Mouse (Mus musculus): Measurements from ENCODE around the gene Ugt1a1. TPM values are rescaled to one million over a fixed set of nuclear protein-coding genes. Genes with fewer than 3 reads are reported as not detected.

Ugt1a1 gene
- polyA plus RNA-seq, 1 experiment from 2014 or later = not detected

DNA sequence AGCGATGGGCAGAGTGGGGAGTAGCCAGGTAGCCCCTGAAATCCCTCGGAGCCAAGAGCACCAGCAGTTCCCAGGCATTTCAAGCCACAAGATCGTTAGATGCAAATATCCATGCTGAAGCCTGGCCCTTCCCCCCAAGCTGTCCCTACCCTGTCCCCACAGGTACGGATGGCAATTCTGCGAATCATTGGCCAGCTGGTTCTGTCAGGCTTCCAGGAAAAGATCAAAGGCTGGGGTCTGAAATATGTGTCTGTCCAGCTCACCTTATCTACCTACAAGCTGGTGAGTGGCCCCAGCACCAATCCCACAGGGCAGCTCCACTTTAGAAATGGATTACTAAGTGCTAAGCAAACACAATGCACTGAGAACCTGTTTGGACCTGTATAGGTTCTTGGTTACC lies 25.6 kb downstream of the Ugt1a1 start:
- H3K4me1 ChIP-seq (ENCODE audit: control insufficient read depth, insufficient read depth, low read length) = no peaks in the 10 kb centered on the region
- no peak overlapping the region for H3K27ac ChIP-seq (ENCODE audit: low read length)
- H3K4me3 ChIP-seq (ENCODE audit: low read depth, low read length) = no peak overlapping the region
- ATAC-seq = no peak
- no peak overlapping the region for H3K4me2 ChIP-seq (ENCODE audit: low read length)
- H3K9ac ChIP-seq (ENCODE audit: low read depth, low read length) = no peak overlapping the region
- H3K9me3 ChIP-seq (replicated peaks; ENCODE audit: control insufficient read depth, low read length, poor library complexity, severe bottlenecking) = peaks cover 95% of the 10 kb centered on the region
- no peaks in the 10 kb centered on the region for H3K36me3 ChIP-seq (ENCODE audit: control insufficient read depth, insufficient read depth, low read length)
- H3K27me3 ChIP-seq (ENCODE audit: control insufficient read depth, insufficient read depth, low read depth, low read length) = no peaks in the 10 kb centered on the region
- 79% methylated on average over 5 of the region's 5 CpGs for WGBS

GRCm38 (mm10) chr1:88238771-88239170 lies 27.0 kb downstream of the Ugt1a1 start:
- Histone ChIP-seq H3K4me2 (ENCODE audit: low read length) (no peak overlapping the region), H3K9ac (ENCODE audit: low read depth, low read length) (no peak overlapping the region), H3K4me1 (ENCODE audit: control insufficient read depth, insufficient read depth, low read length) (no peaks in the 10 kb centered on the region), H3K4me3 (ENCODE audit: low read depth, low read length) (no peak overlapping the region), H3K36me3 (ENCODE audit: control insufficient read depth, insufficient read depth, low read length) (no peaks in the 10 kb centered on the region), H3K9me3 (replicated peaks; ENCODE audit: control insufficient read depth, low read length, poor library complexity, severe bottlenecking) (peaks cover 94% of the 10 kb centered on the region), H3K27me3 (ENCODE audit: control insufficient read depth, insufficient read depth, low read depth, low read length) (no peaks in the 10 kb centered on the region), H3K27ac (ENCODE audit: low read length) (no peak overlapping the region)
- 76% methylated on average over 6 of the region's 6 CpGs for WGBS
- no peak for ATAC-seq

GRCm38 (mm10) chr1:88240072-88240471 lies 28.3 kb downstream of the Ugt1a1 start:
- H3K27me3 ChIP-seq (ENCODE audit: control insufficient read depth, insufficient read depth, low read depth, low read length) = no peaks in the 10 kb centered on the region
- no peaks in the 10 kb centered on the region for H3K4me1 ChIP-seq (ENCODE audit: control insufficient read depth, insufficient read depth, low read length)
- no peak overlapping the region for H3K4me3 ChIP-seq (ENCODE audit: low read depth, low read length)
- no peak overlapping the region for H3K4me2 ChIP-seq (ENCODE audit: low read length)
- H3K27ac ChIP-seq (ENCODE audit: low read length) = no peak overlapping the region
- 72% methylated on average over 5 of the region's 5 CpGs for WGBS
- H3K9ac ChIP-seq (ENCODE audit: low read depth, low read length) = no peak overlapping the region
- H3K36me3 ChIP-seq (ENCODE audit: control insufficient read depth, insufficient read depth, low read length) = no peaks in the 10 kb centered on the region
- peaks cover 94% of the 10 kb centered on the region for H3K9me3 ChIP-seq (replicated peaks; ENCODE audit: control insufficient read depth, low read length, poor library complexity, severe bottlenecking)
- ATAC-seq = no peak

DNA sequence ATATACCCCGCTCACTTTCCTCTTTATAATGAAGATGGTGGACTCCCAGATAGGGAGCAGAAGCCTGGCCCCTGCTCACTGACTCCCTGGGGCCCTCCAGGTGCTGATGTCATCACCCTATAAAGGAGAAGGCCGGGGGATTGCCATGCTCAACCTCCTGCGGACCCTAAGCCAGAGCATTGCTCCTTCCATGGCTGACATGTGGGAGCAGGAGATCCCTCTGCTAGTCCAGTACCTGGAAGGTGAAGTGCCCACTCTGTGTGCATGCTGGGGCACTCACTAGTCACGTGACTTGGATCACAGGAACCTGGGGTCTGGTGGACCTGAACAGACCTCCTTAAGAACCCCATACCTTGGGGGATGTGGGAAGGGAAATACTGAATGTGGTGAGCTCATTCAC lies 28.8 kb downstream of the Ugt1a1 start:
- no peaks in the 10 kb centered on the region for H3K27me3 ChIP-seq (ENCODE audit: control insufficient read depth, insufficient read depth, low read depth, low read length)
- WGBS = 70% methylated on average over 4 of the region's 4 CpGs
- peaks cover 94% of the 10 kb centered on the region for H3K9me3 ChIP-seq (replicated peaks; ENCODE audit: control insufficient read depth, low read length, poor library complexity, severe bottlenecking)
- H3K36me3 ChIP-seq (ENCODE audit: control insufficient read depth, insufficient read depth, low read length) = no peaks in the 10 kb centered on the region
- no peak overlapping the region for H3K9ac ChIP-seq (ENCODE audit: low read depth, low read length)
- H3K4me1 ChIP-seq (ENCODE audit: control insufficient read depth, insufficient read depth, low read length) = no peaks in the 10 kb centered on the region
- no peak overlapping the region for H3K4me3 ChIP-seq (ENCODE audit: low read depth, low read length)
- H3K27ac ChIP-seq (ENCODE audit: low read length) = no peak overlapping the region
- no peak overlapping the region for H3K4me2 ChIP-seq (ENCODE audit: low read length)
- ATAC-seq = no peak

DNA sequence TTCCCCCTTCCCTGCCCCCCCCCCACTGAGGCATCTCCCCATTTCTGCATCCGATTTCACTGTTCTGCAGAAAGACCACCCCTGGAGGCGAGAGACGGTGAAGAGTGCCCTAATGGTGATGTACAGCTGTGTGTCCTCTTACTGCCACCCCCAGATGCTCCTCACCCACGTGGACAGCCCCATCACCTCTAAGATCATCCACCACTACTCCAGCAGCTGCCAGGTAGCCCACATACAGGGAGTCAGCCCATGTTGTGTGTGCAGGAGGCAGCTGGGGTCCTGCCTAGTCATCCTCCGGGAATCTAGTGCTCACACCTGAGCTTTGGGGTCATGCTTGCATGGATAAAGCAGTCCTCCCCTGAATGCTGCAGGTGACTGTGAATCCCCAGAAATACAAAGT lies 32.1 kb downstream of the Ugt1a1 start:
- Histone ChIP-seq H3K4me2 (ENCODE audit: low read length) (no peak overlapping the region), H3K4me1 (ENCODE audit: control insufficient read depth, insufficient read depth, low read length) (no peaks in the 10 kb centered on the region), H3K27ac (ENCODE audit: low read length) (no peak overlapping the region), H3K36me3 (ENCODE audit: control insufficient read depth, insufficient read depth, low read length) (no peaks in the 10 kb centered on the region), H3K9ac (ENCODE audit: low read depth, low read length) (no peak overlapping the region), H3K27me3 (ENCODE audit: control insufficient read depth, insufficient read depth, low read depth, low read length) (no peaks in the 10 kb centered on the region), H3K4me3 (ENCODE audit: low read depth, low read length) (no peak overlapping the region), H3K9me3 (replicated peaks; ENCODE audit: control insufficient read depth, low read length, poor library complexity, severe bottlenecking) (peaks cover 97% of the 10 kb centered on the region)
- 66% methylated on average over 5 of the region's 5 CpGs for WGBS
- ATAC-seq = no peak

DNA sequence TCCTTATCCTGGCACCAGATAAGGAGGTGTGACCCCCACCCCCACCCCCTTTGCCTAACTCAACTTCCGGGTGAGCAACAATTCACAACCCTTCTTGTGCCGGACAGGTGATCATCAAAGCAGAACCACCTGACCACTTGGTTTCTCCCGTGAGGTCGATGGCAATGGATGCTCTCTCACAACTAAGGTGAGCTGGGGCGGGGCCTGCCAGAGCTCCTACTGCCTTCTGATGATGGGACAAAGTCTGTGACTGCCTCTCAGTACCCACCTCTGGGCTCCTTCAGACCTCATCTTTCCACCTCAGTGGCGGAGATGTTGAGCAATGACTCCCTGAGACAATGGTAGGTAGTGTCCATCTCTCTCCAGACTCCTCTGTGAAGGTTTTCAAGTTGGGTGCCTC lies 34.1 kb downstream of the Ugt1a1 start:
- Histone ChIP-seq H3K4me3 (ENCODE audit: low read depth, low read length) (no peak overlapping the region), H3K36me3 (ENCODE audit: control insufficient read depth, insufficient read depth, low read length) (no peaks in the 10 kb centered on the region), H3K9me3 (replicated peaks; ENCODE audit: control insufficient read depth, low read length, poor library complexity, severe bottlenecking) (peaks cover 97% of the 10 kb centered on the region), H3K4me2 (ENCODE audit: low read length) (no peak overlapping the region), H3K4me1 (ENCODE audit: control insufficient read depth, insufficient read depth, low read length) (no peaks in the 10 kb centered on the region), H3K9ac (ENCODE audit: low read depth, low read length) (no peak overlapping the region), H3K27me3 (ENCODE audit: control insufficient read depth, insufficient read depth, low read depth, low read length) (no peaks in the 10 kb centered on the region), H3K27ac (ENCODE audit: low read length) (no peak overlapping the region)
- whole genome bisulfite sequencing = 77% methylated on average over 6 of the region's 6 CpGs
- no peak for ATAC-seq

DNA sequence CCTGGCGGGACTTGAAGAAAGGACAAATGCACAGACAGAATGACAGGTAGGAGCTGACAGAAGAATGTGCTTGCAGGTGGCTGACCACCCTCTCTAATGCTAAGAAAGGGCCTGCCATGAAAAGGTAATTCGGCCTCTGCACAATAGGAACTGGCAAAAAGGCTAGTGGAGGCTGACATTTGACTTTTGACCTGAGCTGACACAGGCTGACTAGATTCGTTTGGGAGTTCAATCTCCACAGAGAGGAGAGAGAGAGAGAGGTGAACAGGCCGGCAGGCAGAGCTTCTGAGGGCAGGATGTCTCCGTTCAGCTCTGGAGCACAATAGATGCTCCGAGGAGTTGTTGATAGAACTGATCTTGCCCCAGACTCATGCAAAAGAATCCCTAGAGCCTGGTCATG lies 34.6 kb downstream of the Ugt1a1 start:
- H3K9ac ChIP-seq (ENCODE audit: low read depth, low read length) = no peak overlapping the region
- H3K27ac ChIP-seq (ENCODE audit: low read length) = no peak overlapping the region
- whole genome bisulfite sequencing = 46% methylated on average over 6 of the region's 6 CpGs
- no peak for ATAC-seq
- H3K36me3 ChIP-seq (ENCODE audit: control insufficient read depth, insufficient read depth, low read length) = no peaks in the 10 kb centered on the region
- no peak overlapping the region for H3K4me3 ChIP-seq (ENCODE audit: low read depth, low read length)
- no peaks in the 10 kb centered on the region for H3K27me3 ChIP-seq (ENCODE audit: control insufficient read depth, insufficient read depth, low read depth, low read length)
- peaks cover 98% of the 10 kb centered on the region for H3K9me3 ChIP-seq (replicated peaks; ENCODE audit: control insufficient read depth, low read length, poor library complexity, severe bottlenecking)
- H3K4me1 ChIP-seq (ENCODE audit: control insufficient read depth, insufficient read depth, low read length) = no peaks in the 10 kb centered on the region
- no peak overlapping the region for H3K4me2 ChIP-seq (ENCODE audit: low read length)

DNA sequence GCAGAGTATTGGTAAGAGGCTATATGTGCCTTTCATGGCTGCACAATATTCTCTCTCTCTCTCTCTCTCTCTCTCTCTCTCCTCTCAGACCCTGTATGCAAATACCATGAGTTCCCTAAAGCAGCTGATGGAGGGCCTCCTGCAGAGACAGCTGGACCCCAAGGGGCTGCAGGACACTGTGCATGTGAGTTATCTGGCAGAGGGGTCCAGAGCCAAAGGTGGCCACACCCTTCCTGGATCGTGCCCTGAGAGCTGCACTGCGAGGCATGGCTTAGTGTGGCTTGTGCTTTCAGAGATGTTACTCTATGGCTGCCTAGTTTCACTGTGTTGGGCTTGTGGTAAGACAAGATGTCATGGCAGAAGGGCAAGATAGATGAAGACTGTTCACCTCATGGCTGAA lies 35.9 kb downstream of the Ugt1a1 start:
- Histone ChIP-seq H3K4me3 (ENCODE audit: low read depth, low read length) (no peak overlapping the region), H3K9ac (ENCODE audit: low read depth, low read length) (no peak overlapping the region), H3K4me2 (ENCODE audit: low read length) (no peak overlapping the region), H3K9me3 (replicated peaks; ENCODE audit: control insufficient read depth, low read length, poor library complexity, severe bottlenecking) (peaks cover 94% of the 10 kb centered on the region), H3K27me3 (ENCODE audit: control insufficient read depth, insufficient read depth, low read depth, low read length) (no peaks in the 10 kb centered on the region), H3K36me3 (ENCODE audit: control insufficient read depth, insufficient read depth, low read length) (no peaks in the 10 kb centered on the region), H3K27ac (ENCODE audit: low read length) (no peak overlapping the region), H3K4me1 (ENCODE audit: control insufficient read depth, insufficient read depth, low read length) (no peaks in the 10 kb centered on the region)
- WGBS = 59% methylated on average over 2 of the region's 2 CpGs
- no peak for ATAC-seq

- Histone ChIP-seq H3K4me2 (ENCODE audit: low read length) (no peak overlapping the region), H3K36me3 (ENCODE audit: control insufficient read depth, insufficient read depth, low read length) (no peaks in the 10 kb centered on the region), H3K27me3 (ENCODE audit: control insufficient read depth, insufficient read depth, low read depth, low read length) (no peaks in the 10 kb centered on the region), H3K9ac (ENCODE audit: low read depth, low read length) (no peak overlapping the region), H3K4me3 (ENCODE audit: low read depth, low read length) (no peak overlapping the region), H3K9me3 (replicated peaks; ENCODE audit: control insufficient read depth, low read length, poor library complexity, severe bottlenecking) (peaks cover 90% of the 10 kb centered on the region), H3K4me1 (ENCODE audit: control insufficient read depth, insufficient read depth, low read length) (no peaks in the 10 kb centered on the region), H3K27ac (ENCODE audit: low read length) (no peak overlapping the region)
- WGBS = 73% methylated on average over 4 of the region's 4 CpGs
- ATAC-seq = no peak
Measured at GRCm38 (mm10) chr1:88248658-88249057, 36.9 kb downstream of the Ugt1a1 start.

DNA sequence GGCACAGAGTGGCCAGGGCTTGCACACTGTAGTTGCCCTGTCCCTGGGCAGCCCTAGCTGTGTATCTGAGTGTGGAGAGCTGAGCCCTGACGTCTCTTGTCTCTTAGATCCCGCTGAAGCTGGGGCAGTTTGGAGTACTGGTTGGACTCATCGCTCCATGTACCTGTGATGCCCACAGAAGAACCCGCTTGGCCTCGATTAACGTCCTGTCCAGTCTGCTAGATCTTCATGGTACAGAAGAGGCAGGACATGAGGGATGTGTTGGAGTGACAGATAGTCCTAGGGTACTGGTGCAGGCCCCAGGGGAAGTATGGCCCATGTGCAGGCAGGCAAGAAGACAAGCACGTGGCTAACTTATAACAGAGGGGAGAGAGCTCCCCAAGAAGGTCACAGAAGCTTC lies 37.8 kb downstream of the Ugt1a1 start:
- Histone ChIP-seq H3K27me3 (ENCODE audit: control insufficient read depth, insufficient read depth, low read depth, low read length) (no peaks in the 10 kb centered on the region), H3K4me2 (ENCODE audit: low read length) (no peak overlapping the region), H3K9me3 (replicated peaks; ENCODE audit: control insufficient read depth, low read length, poor library complexity, severe bottlenecking) (peaks cover 85% of the 10 kb centered on the region), H3K4me1 (ENCODE audit: control insufficient read depth, insufficient read depth, low read length) (no peaks in the 10 kb centered on the region), H3K27ac (ENCODE audit: low read length) (no peak overlapping the region), H3K36me3 (ENCODE audit: control insufficient read depth, insufficient read depth, low read length) (no peaks in the 10 kb centered on the region), H3K9ac (ENCODE audit: low read depth, low read length) (no peak overlapping the region), H3K4me3 (ENCODE audit: low read depth, low read length) (no peak overlapping the region)
- WGBS = 77% methylated on average over 7 of the region's 7 CpGs
- no peak for ATAC-seq

Data from midbrain, embryonic 16.5 days (tissue).